Mouse (Mus musculus) thymus, postnatal 25 days (tissue): ENCODE results near the gene Tsr3.
A peak's percentile ranks its signal among the peaks of the same experiment; 100 is the strongest.

Experiments
- DNase-seq: peaks from one replicate; pipeline ENCODE4 v3.0.0; 2022

Tsr3 gene

DNA sequence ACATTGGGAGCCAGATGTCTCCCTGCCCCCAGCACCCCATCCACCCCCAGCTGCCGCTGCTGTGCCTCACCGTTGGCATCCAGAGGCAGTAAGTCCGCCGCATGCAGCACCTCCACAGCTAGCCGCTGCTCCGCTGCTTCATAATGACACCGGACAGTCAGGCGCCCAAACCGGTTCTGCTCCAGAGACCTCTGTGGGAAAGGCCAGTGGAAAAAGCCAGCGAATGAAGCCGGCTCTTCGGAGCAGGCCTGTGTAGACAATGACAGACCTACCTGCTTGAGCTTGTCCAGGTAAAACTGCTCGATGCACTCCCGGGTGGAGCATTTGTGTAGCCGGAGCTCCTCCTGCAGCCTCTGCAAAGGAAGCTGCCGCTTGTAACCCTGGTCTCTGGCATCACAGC, 4.3 kb downstream of the Tsr3 start:
- DNase-seq: no peak

DNA sequence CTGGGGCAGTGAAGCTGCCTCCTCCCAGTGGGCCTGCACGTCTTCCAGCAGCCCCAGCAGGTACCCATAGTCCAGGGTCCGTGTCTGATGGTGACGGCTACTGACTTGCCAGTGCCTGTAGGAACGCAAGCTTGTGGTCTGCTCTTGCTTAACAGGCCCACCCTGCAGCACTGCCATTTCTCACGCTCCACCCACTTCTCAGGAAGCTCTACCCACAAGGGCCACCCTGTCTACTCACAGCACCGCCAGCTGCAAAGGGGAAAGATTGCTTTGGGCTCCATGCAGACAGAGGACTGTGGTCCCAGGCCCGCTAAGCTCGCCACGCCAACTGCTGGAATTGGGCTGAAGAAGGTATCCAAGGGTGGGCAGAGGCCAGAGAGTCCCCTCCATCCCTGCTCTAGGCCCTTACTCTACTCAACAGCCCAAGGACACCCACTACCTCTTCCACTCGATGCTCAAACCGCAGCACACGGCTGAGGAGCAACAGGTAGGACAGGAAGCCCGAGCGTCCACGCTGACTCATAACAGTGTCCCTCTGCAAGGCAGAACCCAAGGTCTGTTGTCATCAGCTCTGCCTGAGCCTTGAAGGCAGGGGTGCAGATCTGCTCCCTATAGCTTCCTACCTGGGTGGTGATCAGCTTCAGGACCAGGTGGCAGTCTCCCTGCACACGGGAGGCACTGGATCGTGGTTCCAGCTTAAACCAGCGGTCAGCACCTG, 8.2 kb downstream of the Tsr3 start:
- peak; percentile 41 for DNase-seq

DNA sequence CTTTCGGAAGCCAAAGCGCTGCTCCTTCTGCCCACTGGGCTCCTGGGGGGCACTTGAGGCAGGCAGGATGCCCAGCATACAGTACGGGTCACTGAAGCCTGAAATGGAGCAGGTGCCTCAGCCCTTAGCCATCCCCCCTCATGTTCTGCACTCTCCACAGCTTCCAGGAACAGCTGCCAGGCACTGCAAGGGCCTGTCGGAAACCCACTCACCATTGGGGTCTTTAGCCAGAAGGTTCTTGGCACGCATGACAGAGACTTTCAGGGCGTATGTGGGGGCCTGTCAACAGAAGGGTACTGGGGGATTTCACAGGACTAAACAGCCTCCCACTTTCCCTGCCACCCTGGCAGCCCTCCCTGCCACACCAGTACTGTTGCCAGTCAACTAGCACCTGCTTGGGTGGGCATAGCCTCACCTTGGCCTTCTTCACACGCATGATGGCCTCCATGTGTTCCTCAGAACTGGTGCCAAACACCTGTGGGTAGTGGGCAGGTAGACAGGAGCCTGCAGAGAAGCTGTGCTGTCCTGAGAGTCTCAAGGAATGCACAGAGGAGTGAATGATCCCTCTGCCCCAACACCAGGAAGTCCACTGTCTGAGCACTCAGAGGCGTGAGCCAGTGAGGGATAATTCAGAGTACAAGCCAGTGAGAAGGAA, 10.3 kb downstream of the Tsr3 start:
- no peak for DNase-seq

DNA sequence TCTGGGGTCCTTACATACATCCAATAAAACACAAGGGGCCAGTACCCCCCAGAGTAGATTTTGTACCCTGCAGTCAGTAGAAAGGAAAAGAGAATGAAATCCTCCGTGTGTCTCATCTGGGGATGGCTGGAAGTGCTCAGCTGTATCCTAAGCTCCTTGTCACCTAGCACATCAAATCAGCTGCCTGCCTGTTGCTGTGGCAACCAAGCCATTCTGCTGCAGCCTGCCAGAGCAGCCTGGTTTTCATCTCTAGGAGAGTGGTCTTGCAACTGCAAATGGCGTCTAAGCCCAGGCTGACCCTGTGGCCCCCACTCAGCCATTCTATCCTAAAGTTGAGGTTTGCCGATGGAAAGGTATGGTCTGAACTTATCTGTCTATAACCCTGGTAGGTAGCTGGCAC, 12.7 kb downstream of the Tsr3 start:
- no peak for DNase-seq

DNA sequence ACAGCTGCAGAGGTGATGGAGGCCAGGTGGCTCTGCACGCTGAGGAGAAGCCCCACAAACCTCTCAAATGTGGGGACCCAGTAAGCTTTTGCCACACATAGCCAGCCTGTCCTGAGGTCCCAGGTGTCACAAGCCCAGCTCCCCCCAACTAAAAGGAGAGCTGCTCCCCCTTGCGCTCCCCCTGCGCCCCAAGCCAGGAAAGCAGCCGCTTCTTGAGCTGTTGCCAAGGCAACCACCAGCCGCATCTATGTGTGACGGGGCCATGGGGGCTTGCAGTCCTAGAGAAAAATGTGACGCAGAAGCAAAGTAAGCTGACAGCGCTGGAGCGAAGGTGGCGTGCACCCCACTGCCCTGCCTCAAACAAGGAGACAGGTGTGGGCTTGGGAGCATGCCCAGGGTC, 13.8 kb downstream of the Tsr3 start:
- DNase-seq: peak; percentile 71

DNA sequence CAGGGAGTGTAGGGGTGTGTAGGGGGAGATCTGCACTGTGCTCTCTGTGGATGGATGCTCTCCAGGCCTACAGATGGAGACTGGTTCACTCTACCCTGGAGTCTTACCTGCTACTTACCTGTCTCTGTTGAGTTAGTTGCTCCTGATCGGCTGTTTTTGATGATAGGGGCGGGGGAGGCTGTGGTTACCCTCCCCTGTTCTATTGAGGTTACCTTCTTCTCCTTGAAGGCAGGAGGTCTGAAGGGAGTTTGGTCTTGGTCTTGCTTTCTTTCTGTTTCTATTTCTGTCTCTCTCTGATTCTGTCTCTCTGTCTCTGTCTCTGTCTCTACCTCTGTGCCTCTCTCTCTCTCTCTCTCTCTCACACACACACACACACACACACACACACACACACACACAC, 15.1 kb downstream of the Tsr3 start:
- no peak for DNase-seq

DNA sequence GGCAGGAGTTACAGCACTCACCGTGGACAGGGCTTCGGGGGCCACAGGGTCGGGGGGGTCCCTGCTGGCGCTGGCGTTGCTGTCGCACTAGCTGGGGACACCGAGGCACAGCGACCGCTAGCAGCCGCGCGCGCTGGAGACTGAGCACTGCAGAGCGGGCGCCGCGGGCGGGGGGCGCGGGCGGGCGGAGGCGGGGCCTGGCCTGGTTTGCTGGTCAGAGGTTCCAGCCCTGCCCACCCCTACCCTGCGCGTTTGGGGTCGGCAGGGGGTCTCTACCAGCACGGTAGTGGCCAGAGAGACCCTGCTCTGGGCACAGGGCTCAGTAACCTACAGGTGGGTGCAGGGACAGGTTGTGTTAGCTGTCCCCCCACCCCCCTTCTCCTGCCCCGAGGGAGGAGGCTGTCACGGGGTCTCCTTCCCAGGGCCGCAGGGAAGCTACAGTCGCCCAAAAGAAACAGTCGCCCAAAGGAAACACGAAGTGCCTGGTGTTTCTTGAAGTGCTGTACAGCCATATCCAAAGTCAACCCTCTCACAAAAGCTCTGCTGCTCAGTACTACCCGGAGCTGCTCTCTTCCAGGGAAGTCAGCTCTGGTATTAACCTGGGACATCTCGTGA, 16.3 kb downstream of the Tsr3 start, which contains the start of gene Baiap3:
Baiap3 (minus strand) TSS at position 225 of the 615 bp plus-strand sequence.
- DNase-seq: peak; percentile 49

DNA sequence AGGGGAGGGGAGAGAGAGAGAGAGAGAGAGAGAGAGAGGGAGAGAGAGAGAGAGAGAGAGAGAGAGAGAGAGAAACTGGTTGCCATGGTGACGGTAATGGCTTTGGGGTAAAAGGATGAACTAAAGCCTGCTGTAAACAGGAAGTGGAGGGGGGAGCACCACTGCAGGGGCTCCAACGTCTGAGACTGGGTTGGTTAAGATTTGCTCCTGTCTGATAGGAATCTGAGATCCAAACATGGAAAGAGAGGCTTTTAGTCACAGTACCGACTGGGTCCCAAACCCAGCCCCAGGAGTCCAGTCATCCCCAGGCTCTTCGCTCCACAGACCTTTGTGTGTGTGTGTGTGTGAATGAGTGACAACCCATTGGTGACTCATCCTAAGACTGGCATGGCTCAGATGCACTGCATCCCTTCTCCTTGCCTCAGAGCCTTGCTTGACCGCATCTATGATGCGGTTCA, 17.9 kb downstream of the Tsr3 start:
- DNase-seq: peak; percentile 42

DNA sequence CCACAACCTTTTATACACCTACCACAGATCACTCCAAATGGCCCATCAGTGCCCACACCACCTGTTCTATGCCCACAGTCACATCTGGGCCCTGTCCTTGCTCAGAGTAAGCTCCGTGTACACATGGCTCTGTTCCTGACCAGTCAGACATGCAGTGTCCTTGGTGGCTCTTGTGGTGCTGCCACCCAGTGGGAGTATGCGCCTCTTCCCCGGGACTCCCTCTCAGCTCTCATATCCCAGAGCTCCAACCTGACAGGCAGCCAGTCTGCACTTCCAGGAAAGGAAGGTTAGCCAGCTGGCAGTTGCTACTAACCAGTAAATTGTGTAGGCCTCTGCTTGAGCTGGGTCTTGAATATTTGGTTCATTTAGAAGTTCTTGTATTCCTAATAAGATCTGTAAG, 24.5 kb downstream of the Tsr3 start:
- DNase-seq: no peak

DNA sequence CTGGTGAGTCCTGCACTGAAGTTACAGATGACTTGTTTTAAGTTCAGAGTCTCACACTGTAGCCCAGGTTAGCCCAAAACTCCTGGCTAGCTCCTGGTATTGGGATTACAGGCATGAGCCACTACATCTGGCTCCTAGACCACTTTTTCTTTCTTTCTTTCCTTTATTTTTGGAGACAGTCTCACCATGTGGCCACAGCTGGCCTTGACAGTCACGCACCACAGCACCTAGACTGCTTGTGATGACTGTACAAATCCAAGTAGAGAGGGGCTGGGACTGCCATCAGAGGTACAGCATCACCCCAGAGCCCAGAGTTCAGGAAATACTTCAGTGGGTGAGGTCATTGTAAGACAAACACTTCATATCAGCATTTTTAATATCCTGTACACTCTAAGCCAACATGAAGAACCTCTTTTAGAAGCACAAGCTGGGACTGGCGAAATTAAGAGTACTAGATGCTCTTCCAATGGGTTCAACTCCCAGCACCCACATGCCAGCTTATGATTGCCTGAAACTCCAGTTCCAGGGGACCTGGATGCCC, 30.9 kb downstream of the Tsr3 start:
- DNase-seq: no peak

DNA sequence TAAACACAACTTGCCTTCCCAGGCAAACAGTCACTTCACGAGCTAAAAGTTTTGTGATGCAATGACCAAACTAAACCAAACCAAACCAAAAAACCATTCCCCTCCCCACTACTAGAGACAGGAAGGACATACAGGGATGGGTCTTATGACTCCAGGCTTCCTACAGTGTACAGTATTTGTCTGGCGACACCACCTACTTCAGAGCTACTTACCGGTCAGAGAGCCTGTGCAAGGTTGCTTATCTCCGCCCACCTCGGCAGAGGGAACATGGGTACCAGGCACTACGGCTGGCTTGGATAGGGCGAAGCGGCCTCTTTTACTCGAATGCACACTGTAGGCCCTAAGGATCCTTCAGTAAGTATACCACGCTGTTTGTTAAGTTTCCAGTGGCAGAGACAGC, 32.4 kb downstream of the Tsr3 start:
- DNase-seq: no peak

DNA sequence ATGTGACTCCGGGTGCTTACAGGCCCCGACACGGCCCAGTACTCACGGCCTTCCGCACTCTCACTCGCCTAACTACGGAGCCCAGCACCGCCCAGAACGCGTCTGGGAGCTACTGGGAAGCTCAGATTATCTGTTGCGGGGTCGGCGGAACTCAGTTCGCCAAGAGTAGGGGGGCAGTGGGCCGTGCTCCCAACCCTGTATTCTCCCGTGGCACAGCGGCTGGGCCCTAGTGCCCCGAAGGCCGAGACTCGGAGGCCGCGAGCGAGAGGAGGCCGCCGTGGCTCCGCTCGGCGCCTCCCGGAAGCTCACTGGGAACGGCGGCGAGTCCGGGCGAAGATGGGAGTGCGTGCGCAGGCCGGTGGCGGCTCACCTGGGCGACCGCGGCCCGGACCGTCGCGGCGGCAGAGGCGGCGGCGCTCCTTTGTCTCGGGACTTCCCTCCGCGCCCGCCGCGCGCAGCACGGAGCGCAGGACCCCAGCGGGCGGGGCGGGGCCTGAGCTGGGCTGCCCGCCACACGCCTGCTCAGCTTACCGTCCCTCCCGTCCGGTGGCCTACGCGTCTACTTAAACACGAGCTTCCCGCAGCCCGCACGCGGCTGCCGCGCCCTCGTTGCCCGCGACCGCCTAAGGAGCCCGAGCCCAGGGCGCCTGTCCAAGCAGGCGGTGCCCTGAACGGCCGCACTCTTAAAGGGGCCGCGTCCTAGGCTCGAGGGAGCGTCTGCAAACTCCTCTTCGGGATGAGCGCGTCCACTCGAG, 33.2 kb downstream of the Tsr3 start:
- DNase-seq: no peak

DNA sequence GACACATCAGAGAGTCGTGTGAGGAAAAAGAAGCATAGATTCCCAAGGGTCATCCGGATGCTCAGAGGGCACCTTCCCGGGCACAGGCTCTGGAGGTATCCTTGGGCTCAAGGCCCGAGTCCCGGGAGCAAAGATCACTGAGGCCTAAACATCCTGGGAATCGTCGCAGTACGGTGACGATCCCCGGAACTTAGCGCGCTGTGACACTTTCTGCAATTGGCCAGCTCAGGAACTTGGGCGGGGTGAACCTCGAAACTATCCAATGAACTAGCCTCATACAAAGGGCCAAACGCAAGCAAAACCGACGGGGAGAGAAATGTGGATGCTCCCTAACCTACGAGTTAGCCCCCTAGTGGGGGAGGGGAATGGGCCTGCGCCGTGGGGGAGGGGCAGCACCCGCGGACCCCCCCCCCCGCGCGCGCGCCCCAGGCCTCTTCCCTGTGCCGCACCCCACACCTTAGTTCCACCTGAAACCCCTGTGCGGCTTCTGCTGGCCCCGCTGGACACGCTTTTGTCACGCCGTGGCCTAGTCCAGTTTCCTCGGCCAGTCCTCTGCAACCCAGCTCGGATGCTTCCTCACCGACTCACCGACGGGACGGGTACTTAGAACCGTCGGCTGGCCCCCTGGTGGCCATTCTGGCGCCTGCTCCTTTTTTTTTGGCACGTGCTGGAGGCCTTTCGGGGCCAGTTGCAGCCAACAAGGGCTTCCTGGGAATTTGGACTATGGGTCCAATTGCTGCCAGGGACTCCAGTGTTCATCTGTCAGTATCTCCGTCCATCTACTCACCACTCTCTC, 33.9 kb downstream of the Tsr3 start:
- peak; percentile 98 for DNase-seq

DNA sequence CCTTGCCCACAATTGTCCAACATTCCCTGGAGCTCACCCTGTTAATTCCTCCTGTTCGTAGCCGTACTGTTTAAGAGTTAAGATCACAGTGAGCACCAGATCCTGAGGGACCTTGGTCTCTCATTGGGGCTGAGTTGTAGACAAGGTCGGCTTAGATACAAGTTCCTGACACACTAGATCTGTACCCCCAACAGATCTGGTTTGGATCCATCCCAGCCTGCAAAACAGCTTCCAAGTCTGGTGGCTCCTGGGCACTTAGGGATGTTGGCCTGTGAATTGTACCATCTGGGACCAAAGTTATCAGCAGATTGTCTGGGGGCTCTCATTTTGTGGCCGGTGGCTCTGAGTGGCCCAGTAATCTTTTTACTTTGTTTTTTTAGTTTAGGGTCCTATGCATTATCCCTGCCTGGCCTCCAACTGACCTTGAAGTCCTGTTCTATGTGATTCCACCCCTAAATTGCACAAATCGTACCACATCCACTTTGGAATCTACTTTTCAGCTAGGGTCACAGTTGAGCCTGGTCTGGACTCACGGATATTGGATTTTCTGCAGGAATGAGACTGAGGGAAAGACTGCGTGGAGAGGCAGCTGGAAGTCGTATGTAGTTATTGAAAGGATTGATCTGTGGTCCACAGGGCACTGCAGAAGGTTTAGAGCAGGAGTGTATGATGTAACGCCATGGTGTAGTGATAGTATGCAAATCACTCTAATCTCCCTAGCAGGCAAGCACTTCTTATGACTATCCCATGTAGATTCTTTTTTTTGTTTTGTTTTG, 34.8 kb downstream of the Tsr3 start, which contains the start of gene Ube2i:
Ube2i (minus strand) TSS at position 52 of the 776 bp plus-strand sequence.
- DNase-seq: no peak

DNA sequence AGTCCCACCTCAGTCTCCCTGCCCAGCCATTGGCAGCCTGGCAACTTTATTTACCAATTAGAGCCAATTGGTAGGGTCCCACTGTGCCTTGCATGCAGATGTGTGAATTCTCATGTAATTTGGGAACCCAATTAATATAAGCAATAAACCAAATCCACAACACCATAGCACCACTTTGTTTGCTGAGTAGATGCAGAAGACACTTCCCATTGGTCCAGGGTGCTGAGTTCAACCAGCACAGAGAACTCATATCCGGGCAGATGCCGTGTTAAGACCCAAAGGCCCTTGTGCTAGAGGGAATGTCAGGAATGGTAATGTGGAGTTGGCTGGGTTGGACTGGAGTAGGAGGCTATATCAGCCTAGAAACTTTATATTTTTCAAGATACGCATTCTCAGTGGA, 35.9 kb downstream of the Tsr3 start:
- DNase-seq: no peak

DNA sequence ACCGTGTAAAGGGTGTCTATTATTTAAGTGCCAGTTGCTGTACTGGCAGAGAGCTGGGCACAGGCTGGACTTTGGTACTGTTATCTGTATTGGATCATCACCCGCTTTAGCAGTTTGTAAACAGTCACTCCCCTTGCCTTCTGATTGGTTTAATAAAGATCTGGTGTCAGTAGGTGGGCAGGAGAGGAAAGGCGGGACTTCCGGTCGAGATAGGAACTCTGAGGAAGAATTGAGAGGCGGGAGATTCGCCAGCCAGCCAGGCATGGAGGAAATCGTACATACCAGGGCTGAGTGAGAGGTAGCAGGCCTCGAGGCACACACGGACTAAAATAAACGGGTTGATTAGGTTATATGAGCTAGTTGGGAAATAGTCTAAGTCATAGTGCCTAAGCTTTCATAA, 42.2 kb downstream of the Tsr3 start:
- peak; percentile 28 for DNase-seq

DNA sequence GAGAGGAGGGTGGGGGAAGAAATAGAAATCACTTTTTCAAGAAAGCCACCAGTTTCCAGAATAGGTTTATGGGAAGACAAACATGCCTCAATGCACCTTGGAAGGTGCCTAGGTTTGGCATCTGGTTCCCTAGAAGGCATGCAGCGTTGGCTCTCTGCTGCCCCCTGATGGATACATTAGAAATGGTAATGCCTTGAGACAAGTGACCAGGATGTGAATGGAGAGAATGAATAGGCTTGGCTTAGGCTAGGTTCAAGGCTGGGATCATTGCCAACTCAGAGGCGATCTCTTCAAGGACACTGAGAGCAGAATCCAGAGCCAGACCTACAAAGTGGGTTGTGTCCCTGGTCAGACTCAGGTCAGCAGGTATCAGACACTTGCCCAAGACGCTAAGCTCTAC, 45.1 kb downstream of the Tsr3 start:
- peak; percentile 76 for DNase-seq

DNA sequence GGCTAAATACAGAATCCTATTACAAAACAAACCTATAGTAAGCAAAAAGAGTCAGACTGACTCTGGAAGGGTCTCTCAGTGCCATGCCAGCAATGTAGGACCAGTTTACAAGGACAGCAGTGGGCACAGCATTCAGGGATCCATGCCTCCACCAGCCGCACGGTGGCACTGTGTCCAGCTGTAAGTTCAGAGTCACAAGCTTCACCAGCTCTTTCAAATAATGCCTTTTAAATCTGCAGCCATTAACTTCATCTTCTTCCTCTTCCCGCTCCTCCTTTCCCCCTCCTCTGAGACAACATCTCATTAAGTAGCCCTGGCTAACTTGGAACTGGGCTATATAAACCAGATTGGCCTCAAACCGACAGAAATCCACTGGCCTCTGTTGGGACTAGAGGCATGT, 48.9 kb downstream of the Tsr3 start:
- DNase-seq: peak; percentile 48

DNA sequence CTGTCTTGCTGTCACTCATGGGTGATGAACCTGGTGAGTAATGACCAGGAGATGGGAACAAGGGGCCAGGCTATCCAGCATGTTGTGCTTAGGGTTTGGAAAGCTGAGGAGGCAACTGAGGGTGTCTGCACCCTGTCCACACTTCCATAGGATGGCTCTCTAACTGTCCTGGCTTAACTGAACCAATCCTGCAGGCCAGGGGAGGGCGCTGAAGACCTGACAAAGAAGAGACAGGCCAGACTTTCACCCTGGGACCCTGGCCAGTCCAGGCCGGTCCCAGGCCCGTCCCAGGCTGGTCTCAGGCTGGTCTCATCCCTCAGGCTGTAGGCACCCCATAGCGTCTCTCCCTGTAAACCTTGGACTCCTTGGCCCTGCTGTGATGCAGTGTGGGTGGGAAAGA, 50.4 kb downstream of the Tsr3 start:
- DNase-seq: no peak
